Mouse (Mus musculus) ovary, postnatal 36 days (tissue): ENCODE results near the gene 1700009N14Rik.

Source experiments
- DNase-seq: peaks from one replicate; pipeline ENCODE4 v3.0.0; 2022; ENCODE audit warnings: low spot score, mixed read lengths

The 1700009N14Rik gene

DNA sequence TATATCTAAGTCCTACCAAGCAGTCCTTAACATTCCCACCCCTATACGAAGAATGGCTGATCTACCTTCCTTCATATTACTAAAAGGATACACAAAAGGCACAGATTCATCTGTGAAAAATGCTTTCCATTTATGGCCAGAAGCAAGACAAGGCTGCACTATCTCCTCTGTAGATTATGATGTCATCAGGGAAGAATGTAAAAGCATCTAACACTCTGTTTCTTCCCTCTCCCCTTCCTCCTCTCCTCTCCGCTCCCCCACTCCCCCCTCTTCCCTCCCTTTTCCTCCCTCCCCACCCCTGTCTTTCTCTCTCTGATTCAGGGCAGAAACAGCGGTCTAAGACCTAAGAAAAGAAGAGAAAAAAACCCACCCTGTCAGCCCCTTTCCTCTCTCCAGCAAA lies at the start of gene 1700009N14Rik:
Gene 1700009N14Rik (plus strand): TSS at position 227 of the 400 bp plus-strand sequence.
- DNase-seq: no peak

DNA sequence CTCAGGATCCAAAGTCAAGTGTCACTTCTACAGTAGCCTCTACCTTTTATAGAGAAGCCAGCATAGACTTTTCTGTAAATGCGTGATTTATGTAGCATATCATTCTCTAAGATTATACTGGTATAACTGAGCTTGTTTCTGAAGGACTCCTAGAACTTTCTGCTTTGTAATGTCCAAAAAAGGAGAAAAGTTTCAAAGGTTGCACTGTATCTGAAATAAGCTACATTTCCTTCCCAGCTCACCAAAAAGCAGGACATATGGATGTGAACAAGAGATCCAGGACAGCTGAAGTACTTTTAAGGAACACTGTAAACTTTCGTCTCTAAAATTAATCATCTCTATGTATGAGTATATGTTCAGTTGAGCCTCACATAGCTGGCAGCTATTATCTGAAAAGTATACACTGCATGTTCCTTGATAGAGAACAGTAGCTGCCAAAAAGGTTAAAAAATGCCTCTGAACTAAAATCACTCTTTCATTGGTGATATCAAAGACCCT lies 12.2 kb upstream of the 1700009N14Rik start:
- DNase-seq: no peak

DNA sequence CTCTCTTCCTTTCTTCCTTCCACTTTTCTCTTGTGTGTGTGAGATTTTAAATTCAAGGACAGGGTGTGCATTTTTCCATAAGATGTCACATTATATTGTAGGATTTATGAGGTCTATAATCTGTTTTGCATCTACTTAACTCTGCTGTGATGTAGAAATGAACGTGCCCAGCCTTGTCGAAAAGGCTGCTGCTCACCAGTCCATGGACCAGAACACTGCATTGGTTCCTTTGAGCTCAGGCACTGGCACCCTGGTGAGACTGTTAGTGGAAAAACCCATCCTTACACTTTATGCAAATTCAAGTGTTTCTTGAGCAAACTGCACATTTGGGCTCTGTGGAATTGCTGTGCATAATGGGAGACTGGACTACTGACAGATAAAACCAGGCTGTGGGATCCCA lies 24.2 kb downstream of the 1700009N14Rik start:
- no peak for DNase-seq

DNA sequence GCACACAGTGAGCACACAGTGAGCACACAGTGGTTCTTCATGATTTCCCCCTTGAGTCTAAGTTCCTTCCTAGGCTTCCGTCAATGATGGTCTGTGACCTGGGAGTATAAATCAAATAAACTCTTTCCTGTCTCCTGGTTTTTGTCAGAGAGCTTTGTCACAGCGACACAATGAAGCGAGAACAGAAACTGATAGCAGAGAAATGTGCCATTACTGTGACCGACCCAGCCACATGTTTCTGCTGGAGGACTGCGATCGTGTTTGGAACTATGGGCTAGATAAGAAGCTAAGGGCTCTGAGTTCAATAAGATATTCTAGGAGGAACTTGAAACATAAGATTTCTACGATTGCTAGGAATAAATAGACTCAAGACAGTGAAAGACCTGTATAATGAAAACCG lies 36.3 kb downstream of the 1700009N14Rik start:
- DNase-seq: no peak

DNA sequence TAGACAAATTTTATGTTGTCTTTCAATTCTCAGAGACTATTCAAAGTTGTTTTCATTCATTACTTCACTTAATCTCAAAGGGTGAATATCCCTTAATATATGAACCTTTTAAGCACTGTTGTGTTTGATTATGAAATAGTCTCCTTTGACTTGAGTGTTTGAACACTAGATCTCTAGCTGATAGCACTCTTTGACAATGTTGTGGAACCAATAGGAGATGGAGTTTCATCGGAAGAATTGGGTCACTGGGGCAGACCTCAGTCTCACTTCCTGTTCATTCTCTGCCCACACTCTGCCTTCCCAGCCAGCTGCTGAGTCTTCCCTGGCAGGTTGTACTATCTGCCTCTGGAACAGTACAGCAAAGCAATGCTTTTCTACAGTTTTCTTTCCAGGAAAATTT lies 43.5 kb downstream of the 1700009N14Rik start:
- DNase-seq: no peak

DNA sequence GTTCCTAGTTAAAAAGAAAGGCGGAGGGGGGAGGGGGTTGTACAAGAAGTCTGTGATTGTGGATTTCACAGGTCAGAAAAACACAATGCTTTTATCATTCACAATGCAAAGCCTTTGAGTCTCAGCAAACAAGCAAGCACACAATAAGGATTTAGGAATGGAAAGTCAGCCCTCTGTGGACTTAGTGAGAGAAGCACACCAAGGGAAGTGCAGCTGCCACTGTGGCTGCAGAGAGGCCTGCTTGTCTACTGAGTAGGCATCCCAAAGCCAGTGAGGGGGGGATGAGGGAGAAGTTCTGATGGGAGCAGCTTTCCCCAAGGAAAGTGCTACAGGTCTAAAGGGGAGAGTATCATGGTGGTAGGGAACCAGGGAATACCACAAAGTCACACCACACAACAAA lies 45.8 kb downstream of the 1700009N14Rik start:
- no peak for DNase-seq
